Mouse (Mus musculus): ENCODE measurements around the gene Lsmem1.
A peak's percentile ranks its signal among the peaks of the same experiment; 100 is the strongest.

Gene Lsmem1

GRCm38 (mm10) chr12:40199302-40199701 lies at the start of gene Lsmem1:
Gene Lsmem1 (minus strand): TSS chr12:40199490.
- no peak for DNase-seq (ENCODE audit: low spot score in 2 of 2)

GRCm38 (mm10) chr12:40248454-40249180 lies 49.3 kb upstream of the Lsmem1 start, which contains the start of gene Ifrd1:
Gene Ifrd1 (minus strand): TSS chr12:40248504.
- DNase-seq (ENCODE audit: low spot score in 2 of 2) = no peak

GRCm38 (mm10) chr12:40247976-40248375 lies 48.7 kb upstream of the Lsmem1 start:
- peak; percentile 11 to 43 for DNase-seq (ENCODE audit: low spot score in 2 of 2)

- DNase-seq (ENCODE audit: low spot score in 2 of 2) = no peak
Measured at GRCm38 (mm10) chr12:40247384-40247783, 48.1 kb upstream of the Lsmem1 start.

- peak in 1 of 2 experiments; percentile 9 for DNase-seq (ENCODE audit: low spot score in 2 of 2)
Measured at GRCm38 (mm10) chr12:40245434-40245970, 46.2 kb upstream of the Lsmem1 start.

GRCm38 (mm10) chr12:40244926-40245325 lies 45.6 kb upstream of the Lsmem1 start:
- DNase-seq (ENCODE audit: low spot score in 2 of 2) = no peak

- peak; percentile 45 to 77 for DNase-seq (ENCODE audit: low spot score in 2 of 2)
Measured at GRCm38 (mm10) chr12:40243821-40244221, 44.5 kb upstream of the Lsmem1 start.

GRCm38 (mm10) chr12:40243241-40243640 lies 44.0 kb upstream of the Lsmem1 start:
- no peak for DNase-seq (ENCODE audit: low spot score in 2 of 2)

- DNase-seq (ENCODE audit: low spot score in 2 of 2) = no peak
Measured at GRCm38 (mm10) chr12:40239161-40239560, 39.9 kb upstream of the Lsmem1 start.

- no peak for DNase-seq (ENCODE audit: low spot score in 2 of 2)
Measured at GRCm38 (mm10) chr12:40232231-40232630, 32.9 kb upstream of the Lsmem1 start.

- no peak for DNase-seq (ENCODE audit: low spot score in 2 of 2)
Measured at GRCm38 (mm10) chr12:40231632-40232031, 32.3 kb upstream of the Lsmem1 start.

- DNase-seq (ENCODE audit: low spot score in 2 of 2) = no peak
Measured at GRCm38 (mm10) chr12:40224171-40224880, 25.0 kb upstream of the Lsmem1 start.

- no peak for DNase-seq (ENCODE audit: low spot score in 2 of 2)
Measured at GRCm38 (mm10) chr12:40223676-40224075, 24.4 kb upstream of the Lsmem1 start.

GRCm38 (mm10) chr12:40223082-40223619 lies 23.9 kb upstream of the Lsmem1 start:
- DNase-seq (ENCODE audit: low spot score in 2 of 2) = peak; percentile 97 to 99

- DNase-seq (ENCODE audit: low spot score in 2 of 2) = peak; percentile 92 to 95
Measured at GRCm38 (mm10) chr12:40222251-40223081, 23.2 kb upstream of the Lsmem1 start.

GRCm38 (mm10) chr12:40221611-40222010 lies 22.3 kb upstream of the Lsmem1 start:
- no peak for DNase-seq (ENCODE audit: low spot score in 2 of 2)

GRCm38 (mm10) chr12:40220896-40221295 lies 21.6 kb upstream of the Lsmem1 start:
- no peak for DNase-seq (ENCODE audit: low spot score in 2 of 2)

- DNase-seq (ENCODE audit: low spot score in 2 of 2) = peak in 1 of 2 experiments; percentile 51
Measured at GRCm38 (mm10) chr12:40220001-40220570, 20.8 kb upstream of the Lsmem1 start.

GRCm38 (mm10) chr12:40218430-40218945 lies 19.2 kb upstream of the Lsmem1 start:
- no peak for DNase-seq (ENCODE audit: low spot score in 2 of 2)

- DNase-seq (ENCODE audit: low spot score in 2 of 2) = no peak
Measured at GRCm38 (mm10) chr12:40217776-40218175, 18.5 kb upstream of the Lsmem1 start.
